Mouse (Mus musculus): ENCODE results near the gene Gm38655.
"Not testable (repeated sequence)": the region's sequence is repeated elsewhere in the genome, so short reads cannot be mapped to it uniquely, and the experiment has no call there.

Gene Gm38655

DNA sequence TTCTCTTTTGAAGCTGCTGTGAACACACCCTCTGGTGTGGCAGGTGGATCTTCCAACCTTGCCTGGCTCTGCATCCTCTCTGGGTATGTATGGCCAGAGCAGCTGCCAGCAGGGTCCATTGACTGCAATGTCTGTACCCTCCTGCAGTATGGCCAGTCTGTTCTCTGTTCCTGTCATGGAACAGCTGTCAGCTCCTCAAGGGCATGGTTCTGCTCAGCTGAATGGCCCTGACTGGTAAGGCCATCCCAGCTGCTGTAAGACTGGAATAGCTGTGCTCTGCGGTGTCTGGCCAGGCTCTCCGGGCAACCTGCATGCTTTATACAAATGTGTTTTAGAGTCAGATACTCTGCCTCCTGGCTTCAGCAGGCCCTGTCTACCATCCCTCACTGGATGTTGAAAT lies 5.6 kb downstream of the Gm38655 start:
- DNase-seq (ENCODE audit: low spot score), result no peak

DNA sequence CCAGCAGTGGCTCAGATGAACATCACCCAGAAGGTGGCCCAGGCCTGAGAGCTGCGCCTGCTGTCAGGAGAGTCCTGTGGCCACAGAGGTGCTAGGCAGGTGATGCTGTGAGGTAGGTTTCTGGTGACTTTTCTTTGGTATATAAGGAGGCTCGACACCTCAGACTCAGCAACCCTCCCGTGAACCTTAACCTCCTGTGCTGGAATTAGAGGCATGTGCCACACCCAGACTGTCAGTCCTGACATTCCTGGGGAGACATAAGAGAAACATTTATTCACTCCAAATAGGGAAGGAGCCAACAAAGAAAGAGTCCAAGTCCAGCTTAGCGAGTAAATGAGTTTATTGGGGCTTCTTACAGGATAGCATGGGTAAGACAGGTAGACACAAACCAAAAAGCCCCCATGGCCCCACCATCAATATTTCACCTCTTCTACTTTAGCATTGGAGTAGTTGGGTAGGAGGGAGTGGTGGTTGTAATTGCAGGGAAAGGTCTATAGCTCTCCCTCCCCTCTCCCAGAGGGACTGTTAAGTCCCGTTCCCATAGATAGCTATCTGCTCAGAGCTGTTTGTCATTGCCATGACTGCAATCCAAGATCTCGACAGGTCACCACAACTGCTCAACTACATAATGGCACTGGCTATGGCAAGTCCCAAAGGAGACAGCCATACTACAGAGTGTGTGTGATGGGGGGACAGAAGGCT lies 9.2 kb downstream of the Gm38655 start:
- no peak for DNase-seq (ENCODE audit: low spot score)

DNA sequence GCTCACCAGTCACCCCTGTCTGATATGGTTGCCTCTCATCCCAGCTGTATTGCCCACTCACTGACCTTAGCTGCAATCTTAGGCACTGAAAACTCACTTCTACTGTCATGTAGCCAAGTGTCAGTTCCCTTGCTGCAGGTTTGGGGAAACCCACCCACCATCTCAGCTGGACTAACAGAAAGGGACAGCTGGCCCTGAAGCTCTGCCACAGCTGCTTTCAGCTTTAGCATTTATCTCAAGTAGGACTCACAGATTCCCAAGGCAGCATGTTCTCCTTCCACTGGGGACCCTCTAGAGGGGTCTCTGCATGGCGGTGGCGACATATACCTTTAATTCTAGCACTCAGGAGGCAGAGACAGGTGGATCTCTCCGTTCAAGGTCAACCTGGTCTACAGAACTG lies 10.5 kb downstream of the Gm38655 start:
- DNase-seq (ENCODE audit: low spot score), result no peak

DNA sequence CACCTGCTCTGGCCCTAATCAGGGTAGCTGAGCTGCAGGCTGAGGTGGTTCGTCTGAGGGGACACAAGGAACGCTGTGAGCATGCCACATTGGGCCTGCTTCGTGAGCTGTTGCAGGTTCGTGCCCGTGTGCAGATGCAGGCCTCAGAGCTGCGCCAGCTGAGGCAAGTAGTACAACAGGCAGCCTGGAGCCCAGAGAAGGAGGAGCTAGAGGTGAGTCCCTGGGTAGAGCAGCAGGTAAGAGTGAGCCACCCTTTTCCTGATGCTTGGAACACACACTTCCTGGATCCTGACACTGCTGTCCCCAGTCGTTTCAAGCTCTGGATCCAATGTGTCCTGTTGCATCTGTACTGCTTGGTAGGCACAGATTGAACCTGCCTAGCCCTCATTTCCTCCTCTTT lies 11.9 kb downstream of the Gm38655 start:
- no peak for DNase-seq (ENCODE audit: low spot score)

DNA sequence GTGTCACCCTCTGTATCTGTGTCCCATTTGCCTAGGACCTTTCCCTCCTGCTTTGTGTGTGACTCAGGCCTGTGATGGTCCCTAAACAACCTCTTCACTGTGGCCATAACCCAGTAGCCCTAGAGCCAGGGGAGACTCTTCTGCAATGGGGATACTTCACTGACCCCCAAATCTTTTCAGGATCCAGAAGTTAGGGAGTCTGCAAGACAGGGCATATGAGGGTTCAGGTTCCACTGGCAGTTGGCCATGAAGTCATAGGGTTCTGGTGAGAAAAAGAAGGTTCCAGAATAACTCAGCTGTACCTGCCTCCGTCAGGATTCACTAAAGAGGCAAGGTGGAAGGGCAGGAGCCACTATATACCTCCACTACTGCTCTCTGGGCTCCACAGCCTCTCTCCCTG lies 13.1 kb downstream of the Gm38655 start, which contains the start of gene Ccdc154:
Ccdc154 (plus strand) TSS at position 301 of the 400 bp plus-strand sequence.
- DNase-seq (ENCODE audit: low spot score), result no peak

DNA sequence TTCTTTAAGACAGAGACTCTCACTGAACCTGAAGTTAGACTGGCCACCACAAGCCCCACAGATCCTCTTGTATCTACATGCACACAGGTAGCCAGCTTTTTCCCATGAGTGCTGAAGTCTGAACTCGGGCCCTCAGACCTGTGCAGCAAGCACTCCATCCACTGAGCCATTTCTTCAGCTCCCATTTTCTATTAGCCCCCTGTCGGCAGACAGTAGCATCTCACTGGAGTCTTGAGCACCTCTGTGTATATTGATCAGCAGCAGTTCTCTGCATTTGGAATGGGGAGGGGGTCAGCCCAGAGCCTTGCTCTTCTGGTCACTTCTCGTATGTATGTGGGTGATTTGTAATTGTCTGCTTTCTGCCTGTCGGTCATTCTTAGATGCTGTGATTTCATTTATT lies 35.3 kb downstream of the Gm38655 start:
- no peak for DNase-seq (ENCODE audit: low spot score)

DNA sequence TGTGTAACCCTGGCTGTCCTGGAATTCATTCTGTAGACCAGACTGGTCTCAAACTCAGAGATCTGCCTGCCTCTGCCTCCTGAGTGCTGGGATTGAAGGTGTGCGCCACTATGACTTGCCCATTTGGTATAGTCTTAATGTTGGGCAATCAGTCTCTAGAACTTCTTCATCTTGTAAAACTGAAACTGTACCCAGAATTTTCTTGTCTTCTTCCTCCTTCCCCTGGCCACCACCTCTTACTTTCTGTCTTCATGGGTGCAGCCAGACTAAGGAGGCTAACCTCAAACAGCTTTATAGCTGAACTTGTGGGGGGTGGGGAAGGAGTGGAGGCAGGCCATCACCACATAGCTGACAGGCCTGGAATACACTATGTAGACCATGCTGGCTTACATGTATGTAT lies 36.5 kb downstream of the Gm38655 start:
- DNase-seq (ENCODE audit: low spot score), result no peak

DNA sequence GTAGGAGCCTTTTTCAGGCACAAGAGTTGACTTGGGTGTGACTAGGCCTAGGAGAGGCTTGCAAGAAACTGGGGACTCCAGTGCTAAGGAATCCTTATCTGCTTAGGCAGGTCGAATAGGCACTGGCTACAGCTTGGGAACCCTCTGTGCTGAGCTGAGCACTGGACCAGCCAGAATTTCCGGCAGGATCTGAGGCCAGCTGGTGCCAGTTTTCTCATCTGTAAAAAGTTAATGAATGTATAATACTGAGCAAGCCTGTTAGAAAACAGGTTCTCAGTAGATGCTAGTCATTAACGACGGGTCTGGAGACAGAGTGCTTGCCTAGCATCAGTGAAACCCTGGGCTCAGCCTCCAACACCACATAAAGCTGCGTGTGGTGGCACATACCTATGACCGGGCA lies 39.6 kb downstream of the Gm38655 start:
- DNase-seq (ENCODE audit: low spot score), result no peak

DNA sequence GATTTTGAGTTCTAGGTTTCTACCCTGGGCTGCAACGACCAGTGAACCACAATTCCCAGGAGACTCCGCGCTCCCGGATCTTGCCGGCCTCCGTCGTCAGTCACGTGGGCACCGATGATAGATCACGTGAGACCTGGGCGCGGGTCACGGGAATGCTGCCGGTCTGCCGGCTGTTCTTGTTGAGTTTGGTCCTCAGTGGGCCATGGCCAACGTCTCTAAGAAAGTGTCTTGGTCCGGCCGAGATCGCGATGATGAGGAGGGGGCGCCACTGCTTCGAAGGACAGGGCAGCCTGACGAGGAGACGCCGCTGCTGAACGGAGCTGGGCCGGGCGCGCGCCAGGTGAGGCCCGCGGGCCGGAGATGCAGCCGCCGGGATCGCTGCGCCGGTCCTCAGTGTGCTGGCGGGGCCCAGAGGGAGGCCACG lies 42.0 kb downstream of the Gm38655 start, which contains the start of gene Clcn7:
Clcn7 (plus strand) TSS at position 117 of the 424 bp plus-strand sequence.
- DNase-seq (ENCODE audit: low spot score), result peak; percentile 84

DNA sequence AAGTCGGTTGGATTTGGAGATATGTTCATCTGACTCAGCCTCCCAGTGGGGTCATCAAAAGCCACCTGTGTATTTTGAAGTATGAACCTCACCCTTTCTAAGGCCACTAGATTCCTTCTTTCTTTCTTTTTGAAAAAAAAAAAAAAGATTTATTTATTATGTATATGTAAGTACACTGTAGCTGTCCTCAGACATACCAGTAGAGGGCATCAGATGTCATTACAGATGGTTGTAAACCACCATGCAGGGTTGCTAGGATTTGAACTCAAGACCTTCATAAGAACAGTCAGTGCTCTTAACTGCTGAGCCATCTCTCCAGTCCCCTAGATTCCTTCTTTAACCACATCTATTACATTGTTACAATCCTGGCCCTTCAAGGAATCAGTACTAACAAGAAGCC lies 45.2 kb downstream of the Gm38655 start:
- DNase-seq (ENCODE audit: low spot score), result no peak

DNA sequence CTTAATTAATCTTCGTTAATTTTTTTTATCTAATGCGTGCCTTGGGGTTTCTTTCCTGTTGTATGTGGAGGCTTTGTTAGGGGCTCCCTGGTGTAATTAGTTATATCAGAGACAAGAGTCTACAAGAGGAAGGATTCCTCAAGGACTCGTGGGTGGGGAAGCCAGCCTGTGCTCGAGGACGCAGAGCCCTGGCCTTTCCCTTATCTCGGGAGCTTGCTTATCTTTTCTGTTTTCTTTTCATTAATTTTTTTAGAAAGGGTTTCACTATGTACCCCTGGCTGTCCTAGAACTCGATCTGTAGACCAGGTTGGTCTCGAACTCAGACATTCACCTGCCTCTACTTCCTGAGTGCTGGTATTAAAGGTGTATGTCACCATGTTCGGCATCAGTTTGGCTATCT lies 47.6 kb downstream of the Gm38655 start:
- DNase-seq (ENCODE audit: low spot score), result no peak

DNA sequence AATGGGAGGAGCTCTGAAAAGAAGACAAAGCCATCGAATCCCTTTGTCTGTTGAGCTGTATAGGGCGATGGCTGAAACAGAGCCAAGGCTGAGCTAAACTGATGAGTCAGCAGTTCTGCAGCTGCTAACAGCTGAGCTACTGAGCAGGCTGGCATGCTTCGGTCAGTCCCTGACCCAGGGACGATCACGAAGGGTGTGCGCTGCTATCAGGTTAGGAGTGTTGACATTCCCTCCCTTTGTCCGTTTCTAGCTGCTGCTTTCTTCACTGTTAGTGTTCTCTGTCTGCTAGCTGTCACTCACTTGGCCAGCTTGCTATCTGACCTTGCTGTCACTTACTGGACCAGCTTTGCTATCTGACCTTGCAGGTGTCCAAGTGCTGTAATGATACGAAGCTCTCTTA lies 48.2 kb downstream of the Gm38655 start:
- no peak for DNase-seq (ENCODE audit: low spot score)

DNA sequence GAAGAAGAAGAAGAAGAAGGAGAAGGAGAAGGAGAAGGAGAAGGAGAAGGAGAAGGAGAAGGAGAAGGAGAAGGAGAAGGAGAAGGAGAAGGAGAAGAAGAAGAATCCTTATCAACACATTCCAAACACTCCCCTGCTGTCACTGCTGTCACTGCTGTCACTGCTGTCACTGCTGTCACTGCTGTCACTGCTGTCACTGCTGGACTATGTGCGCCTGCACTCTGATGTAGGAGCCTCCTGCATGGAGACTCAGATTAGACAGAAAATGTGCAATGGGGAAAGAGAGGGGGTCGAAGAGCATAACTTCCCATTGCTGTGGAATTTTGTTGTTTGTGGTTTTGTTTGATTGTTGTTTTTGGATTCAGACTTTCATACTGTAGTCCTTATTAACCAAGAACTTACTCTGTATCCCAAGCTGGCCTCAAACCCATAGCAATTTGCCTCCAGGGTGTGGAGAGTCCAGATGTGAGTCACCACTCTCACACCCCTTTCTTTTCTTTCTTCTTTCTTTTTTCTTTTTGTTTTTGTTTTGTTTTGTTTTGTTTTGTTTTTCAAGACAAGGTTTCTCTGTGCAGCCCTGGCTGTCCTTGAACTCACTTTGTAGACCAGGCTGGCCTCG lies 49.7 kb downstream of the Gm38655 start:
- not testable (repeated sequence) for DNase-seq (ENCODE audit: low spot score)

DNA sequence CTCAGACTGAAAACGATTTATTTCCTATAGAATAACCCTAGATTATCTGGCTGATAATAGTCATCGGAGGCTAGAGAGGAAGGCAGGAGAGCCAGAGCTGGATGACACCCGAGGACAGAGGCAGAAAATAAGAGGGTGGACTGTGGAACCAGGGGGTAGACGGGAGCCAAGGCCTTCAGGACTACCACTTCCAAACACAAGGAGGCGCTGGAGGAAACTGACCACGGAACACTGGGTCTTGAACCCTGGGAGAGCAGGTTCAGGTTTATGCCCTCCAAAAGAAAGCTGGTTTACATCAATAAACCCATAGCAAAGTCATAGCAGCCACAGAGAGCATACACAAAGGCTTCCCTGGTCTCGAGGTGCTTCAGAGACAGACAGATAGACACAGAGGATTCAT lies 51.3 kb downstream of the Gm38655 start:
- no peak for DNase-seq (ENCODE audit: low spot score)
